Mouse (Mus musculus) ovary, postnatal 36 days (tissue): ENCODE data around the gene Ces1a.

Experiments
- DNase-seq: peaks from one replicate; pipeline ENCODE4 v3.0.0; 2022; ENCODE audit warnings: low spot score, mixed read lengths

Ces1a gene

GRCm38 (mm10) chr8:92996840-92997239 is 51.2 kb downstream of the Ces1a start:
- peak; percentile 38 for DNase-seq

- DNase-seq: no peak
These were observed 63.6 kb downstream of the Ces1a start for GRCm38 (mm10) chr8:92984376-92984775.

GRCm38 (mm10) chr8:92982491-92982890 is 65.5 kb downstream of the Ces1a start:
- DNase-seq: no peak

- DNase-seq: no peak
These were observed 71.3 kb downstream of the Ces1a start for GRCm38 (mm10) chr8:92976656-92977055.

- DNase-seq: peak; percentile 30
These were observed 75.0 kb downstream of the Ces1a start for GRCm38 (mm10) chr8:92972949-92973348.
